Mouse (Mus musculus) spleen, adult 2 months (tissue): ENCODE results near the gene Spns3.

Experiments
- CTCF ChIP-seq: fragments of 200-500 bp; IDR thresholded peaks from 2 replicates; pipeline ENCODE4 v1.5.1; 2011; ENCODE audit warnings: mild to moderate bottlenecking, inconsistent platforms; ENCODE audit not compliant: insufficient read depth, insufficient read length, insufficient replicate concordance; ENCODE audit errors: extremely low read depth
- POLR2A ChIP-seq: fragments of 200-500 bp; IDR thresholded peaks from 2 replicates; pipeline ENCODE4 v1.6.1; 2011; ENCODE audit warnings: low read depth, low read length, inconsistent platforms

GRCm38 (mm10) chr11:72542586-72542985 is 7.7 kb downstream of the Spns3 start:
- TF ChIP-seq POLR2A = no peak
- TF ChIP-seq CTCF = no peak
